Mouse (Mus musculus): ENCODE measurements around the gene Cd3e.

Gene Cd3e

DNA sequence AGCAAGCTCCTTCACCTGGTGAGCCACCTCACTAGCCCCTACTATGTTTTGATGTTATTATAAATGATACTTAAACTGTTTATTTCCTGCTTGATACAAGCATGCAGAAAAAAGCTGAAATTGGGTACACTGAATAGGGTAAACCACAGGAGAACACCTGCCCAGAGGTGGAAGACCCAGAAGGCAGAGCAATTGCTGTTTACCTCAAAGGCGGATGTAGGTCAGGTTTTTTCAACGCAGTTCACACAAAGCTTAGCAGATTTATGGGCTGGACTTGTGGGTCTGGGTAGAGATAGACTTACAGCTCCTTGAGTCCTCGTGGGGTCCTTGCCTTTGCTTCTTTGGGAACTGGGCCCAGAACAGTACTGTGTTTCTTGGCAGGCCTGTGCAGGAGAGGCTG lies 6.4 kb upstream of the Cd3e start:
- no peak for DNase-seq (ENCODE audit: low spot score)

GRCm38 (mm10) chr9:45014879-45015278 lies 5.5 kb upstream of the Cd3e start:
- DNase-seq (ENCODE audit: low spot score) = no peak

GRCm38 (mm10) chr9:45011291-45011690 lies 1.9 kb upstream of the Cd3e start:
- no peak for DNase-seq (ENCODE audit: low spot score)

GRCm38 (mm10) chr9:45010461-45010860 lies 1.0 kb upstream of the Cd3e start:
- DNase-seq (ENCODE audit: low spot score) = no peak

DNA sequence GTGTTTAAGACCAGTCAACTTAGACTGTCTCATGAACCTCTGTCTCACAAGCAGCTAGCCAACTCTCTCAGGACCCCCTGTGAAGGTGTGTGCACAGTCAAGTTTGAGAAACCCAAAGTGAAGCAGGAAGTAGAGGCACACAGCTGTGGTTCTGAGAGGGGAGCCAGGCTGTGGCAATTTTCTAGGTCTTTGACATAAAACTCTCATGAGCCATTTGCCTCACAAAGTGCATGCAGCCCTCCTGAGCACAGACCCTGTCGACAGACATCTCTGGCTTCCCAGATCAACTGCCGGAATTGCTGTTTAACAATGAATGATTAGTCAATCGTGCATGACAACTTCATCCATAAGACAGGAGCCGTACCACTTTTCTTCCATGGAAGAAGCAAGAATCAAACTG lies 1.1 kb downstream of the Cd3e start:
- DNase-seq (ENCODE audit: low spot score) = no peak

GRCm38 (mm10) chr9:45007404-45007803 lies 2.0 kb downstream of the Cd3e start:
- DNase-seq (ENCODE audit: low spot score) = no peak

GRCm38 (mm10) chr9:45000249-45000648 lies 9.2 kb downstream of the Cd3e start:
- no peak for DNase-seq (ENCODE audit: low spot score)

GRCm38 (mm10) chr9:44999776-45000175 lies 9.7 kb downstream of the Cd3e start:
- no peak for DNase-seq (ENCODE audit: low spot score)

GRCm38 (mm10) chr9:44999171-44999570 lies 10.3 kb downstream of the Cd3e start:
- DNase-seq (ENCODE audit: low spot score) = no peak

GRCm38 (mm10) chr9:44998138-44998537 lies 11.3 kb downstream of the Cd3e start:
- no peak for DNase-seq (ENCODE audit: low spot score)

- DNase-seq (ENCODE audit: low spot score) = no peak
These were observed 12.8 kb downstream of the Cd3e start for GRCm38 (mm10) chr9:44996590-44996989.

GRCm38 (mm10) chr9:44994962-44995361 lies 14.5 kb downstream of the Cd3e start:
- DNase-seq (ENCODE audit: low spot score) = no peak

DNA sequence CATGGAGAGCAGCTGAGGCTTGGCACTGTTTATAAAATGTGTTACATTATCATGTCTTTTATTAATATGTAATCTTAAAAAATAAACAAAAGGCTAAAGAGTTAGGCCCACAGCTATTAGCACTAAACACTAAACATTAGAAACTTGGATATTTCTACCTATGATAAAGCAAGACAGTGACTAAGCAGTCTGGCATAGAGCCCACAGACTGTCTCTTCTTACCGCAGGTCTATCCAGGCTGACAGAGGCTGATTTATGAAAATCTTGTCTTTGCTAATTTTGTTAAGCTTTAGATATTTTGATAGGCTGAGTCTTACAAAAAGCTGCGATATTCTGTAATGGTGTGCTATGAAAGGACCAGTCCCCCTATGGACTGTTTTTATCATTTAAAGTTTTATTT lies 16.2 kb downstream of the Cd3e start:
- DNase-seq (ENCODE audit: low spot score) = no peak

GRCm38 (mm10) chr9:44992271-44992670 lies 17.2 kb downstream of the Cd3e start:
- no peak for DNase-seq (ENCODE audit: low spot score)

DNA sequence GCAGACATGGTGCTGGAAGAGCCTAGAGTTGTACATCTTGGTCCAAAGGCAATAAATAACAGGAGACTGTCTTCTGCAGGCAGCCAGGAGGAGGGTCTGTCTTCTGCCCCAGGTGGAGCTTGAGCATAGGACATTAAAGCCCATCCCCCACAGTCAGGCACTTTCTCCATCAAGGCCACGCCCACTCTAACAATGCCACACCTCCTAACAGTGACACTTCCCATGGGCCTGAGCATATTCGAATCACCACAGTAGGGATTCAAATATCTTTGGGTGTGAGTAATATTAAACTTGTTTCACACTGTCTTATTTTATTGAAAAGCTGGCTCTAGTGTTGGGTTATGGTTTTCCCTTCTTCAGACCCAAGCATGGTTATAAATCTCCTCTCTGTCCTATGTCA lies 17.6 kb downstream of the Cd3e start:
- DNase-seq (ENCODE audit: low spot score) = no peak

DNA sequence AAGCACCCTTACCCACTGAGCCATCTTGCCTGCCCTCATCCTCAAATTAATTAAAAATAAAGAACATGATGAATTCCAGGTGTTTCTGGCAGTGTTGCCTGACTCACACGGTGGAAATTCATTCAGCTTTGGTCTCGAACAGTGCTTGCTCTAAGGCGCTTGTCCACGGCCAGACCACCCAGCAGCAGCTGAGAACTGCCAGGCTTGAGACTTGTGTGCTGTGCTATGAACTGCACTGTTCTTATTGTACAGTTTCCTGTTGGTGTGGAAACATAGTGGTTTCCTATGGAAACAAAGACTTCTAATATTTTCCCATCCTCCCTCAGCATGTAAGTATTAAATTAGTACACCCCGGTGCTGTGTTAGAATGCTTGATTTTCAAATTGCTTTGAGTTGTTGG lies 22.5 kb downstream of the Cd3e start:
- no peak for DNase-seq (ENCODE audit: low spot score)

GRCm38 (mm10) chr9:44986242-44986781 lies 23.1 kb downstream of the Cd3e start:
- DNase-seq (ENCODE audit: low spot score) = no peak

DNA sequence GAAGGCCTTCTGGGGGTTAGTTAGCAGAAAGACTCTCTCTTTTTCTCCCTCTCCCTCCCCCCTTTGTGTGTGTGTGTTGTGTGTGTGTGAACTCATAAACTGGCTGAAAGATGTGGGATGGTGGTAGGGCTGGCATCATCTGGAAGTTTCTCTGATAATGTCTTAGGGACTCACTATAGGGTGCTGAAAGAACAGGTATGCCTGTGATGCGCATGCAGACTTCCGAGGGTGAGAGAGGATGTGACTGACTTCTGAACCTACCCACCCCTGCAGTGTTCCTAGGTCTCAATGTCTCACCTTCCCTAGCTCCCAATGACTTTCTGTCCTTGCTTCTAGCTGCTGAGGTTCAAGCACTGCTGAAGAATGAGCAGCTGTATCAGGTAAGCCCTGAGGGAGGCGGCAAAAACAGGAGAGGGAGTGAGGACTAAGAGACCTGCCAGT lies 23.7 kb downstream of the Cd3e start:
- DNase-seq (ENCODE audit: low spot score) = no peak

GRCm38 (mm10) chr9:44983001-44983400 lies 26.4 kb downstream of the Cd3e start:
- no peak for DNase-seq (ENCODE audit: low spot score)

DNA sequence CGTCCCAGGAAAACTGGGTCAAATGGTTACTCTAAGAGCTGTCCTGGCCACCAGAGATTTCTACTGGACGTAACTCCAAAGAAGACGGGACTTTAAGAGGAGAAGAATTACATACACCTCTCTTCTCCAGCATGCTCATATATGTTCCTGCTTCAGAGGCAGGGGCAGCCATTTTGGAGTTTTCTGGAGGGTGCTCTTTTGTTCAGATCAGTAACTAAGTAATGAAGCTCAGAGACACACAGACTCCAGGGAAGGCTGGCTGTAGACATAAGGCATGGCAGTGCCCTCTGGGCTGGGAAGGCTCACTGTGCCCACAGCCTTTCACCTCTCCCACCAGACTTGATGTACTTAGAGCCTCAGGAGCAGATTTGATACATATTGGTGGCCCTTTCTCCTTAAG lies 26.9 kb downstream of the Cd3e start:
- no peak for DNase-seq (ENCODE audit: low spot score)

DNA sequence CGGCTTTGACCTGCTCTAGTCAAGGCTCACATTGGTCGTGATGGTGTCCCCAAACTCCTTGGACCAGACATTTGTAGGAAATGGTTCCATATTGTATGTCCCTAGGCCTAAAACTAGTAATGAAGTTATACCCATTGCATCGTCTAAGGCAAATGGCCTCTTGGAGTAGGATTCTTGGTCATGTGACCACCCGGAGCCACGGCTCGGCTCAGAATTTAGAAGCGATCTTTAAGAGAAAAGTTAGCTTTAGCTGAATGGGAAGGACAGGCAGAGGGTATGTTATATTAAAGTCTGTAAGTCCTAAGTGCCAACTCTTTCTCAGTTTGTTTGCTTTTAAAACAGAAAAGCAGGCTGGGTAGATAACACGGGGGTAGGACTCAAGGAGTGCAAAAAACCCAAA lies 27.3 kb downstream of the Cd3e start:
- no peak for DNase-seq (ENCODE audit: low spot score)

GRCm38 (mm10) chr9:44981676-44982075 lies 27.8 kb downstream of the Cd3e start, which contains the start of gene Cd3d:
Gene Cd3d, plus strand, starts transcription at chr9:44981786.
- DNase-seq (ENCODE audit: low spot score) = no peak

DNA sequence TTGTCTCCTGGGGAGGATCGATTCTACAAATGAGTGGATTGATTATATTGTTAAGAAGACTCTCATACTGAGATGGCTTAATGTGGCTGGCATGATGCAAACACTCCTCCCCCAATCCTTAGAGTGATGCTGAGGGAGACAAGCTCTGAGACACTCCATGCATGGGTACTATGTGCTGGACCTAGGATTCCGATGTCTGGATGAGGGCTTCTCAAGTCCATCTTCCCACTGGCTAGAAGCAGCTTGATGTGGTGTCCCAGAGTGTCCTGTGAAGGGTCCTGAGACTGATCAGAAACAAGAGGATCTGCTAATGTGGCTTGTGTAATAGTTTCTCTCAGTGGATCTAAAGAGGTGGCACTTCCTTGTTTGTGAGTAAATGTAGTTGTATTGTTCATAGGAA lies 28.3 kb downstream of the Cd3e start:
- DNase-seq (ENCODE audit: low spot score) = no peak

- DNase-seq (ENCODE audit: low spot score) = no peak
These were observed 29.2 kb downstream of the Cd3e start, which contains the start of gene Cd3g for GRCm38 (mm10) chr9:44980242-44980641. Gene Cd3g, minus strand, starts transcription at chr9:44980431.

- DNase-seq (ENCODE audit: low spot score) = no peak
These were observed 29.6 kb downstream of the Cd3e start for GRCm38 (mm10) chr9:44979806-44980205.
